Mouse (Mus musculus): ENCODE data around the gene Malsu1. TPM values are rescaled to one million over a fixed set of nuclear protein-coding genes. Genes with fewer than 3 reads are reported as not detected.

Gene Malsu1
- total RNA-seq (2021): 10 to 100 TPM; 33.1 to 35.8 TPM

- DNase-seq: peak; percentile 95
Measured at GRCm38 (mm10) chr6:49073304-49074116, at the start of gene Malsu1. Gene Malsu1 (plus strand): TSS chr6:49073795.

GRCm38 (mm10) chr6:49025290-49025689 lies 48.3 kb upstream of the Malsu1 start:
- no peak for DNase-seq

GRCm38 (mm10) chr6:49026496-49026895 lies 47.1 kb upstream of the Malsu1 start:
- no peak for DNase-seq

- no peak for DNase-seq
Measured at GRCm38 (mm10) chr6:49028019-49028418, 45.6 kb upstream of the Malsu1 start.

- no peak for DNase-seq
Measured at GRCm38 (mm10) chr6:49028708-49029107, 44.9 kb upstream of the Malsu1 start.

- no peak for DNase-seq
Measured at GRCm38 (mm10) chr6:49031230-49031629, 42.4 kb upstream of the Malsu1 start.

- DNase-seq: no peak
Measured at GRCm38 (mm10) chr6:49032783-49033182, 40.8 kb upstream of the Malsu1 start.

GRCm38 (mm10) chr6:49036275-49037267 lies 37.0 kb upstream of the Malsu1 start, which contains the start of gene Gpnmb:
Gene Gpnmb (plus strand): TSS chr6:49036546.
- DNase-seq: no peak

GRCm38 (mm10) chr6:49037268-49037662 lies 36.3 kb upstream of the Malsu1 start:
- no peak for DNase-seq

- peak; percentile 45 to 46 for DNase-seq
Measured at GRCm38 (mm10) chr6:49039470-49040180, 34.0 kb upstream of the Malsu1 start.

GRCm38 (mm10) chr6:49046502-49046901 lies 27.1 kb upstream of the Malsu1 start:
- DNase-seq: no peak

- no peak for DNase-seq
Measured at GRCm38 (mm10) chr6:49046976-49047375, 26.6 kb upstream of the Malsu1 start.

GRCm38 (mm10) chr6:49047848-49048247 lies 25.7 kb upstream of the Malsu1 start:
- DNase-seq: no peak

- no peak for DNase-seq
Measured at GRCm38 (mm10) chr6:49048395-49048794, 25.2 kb upstream of the Malsu1 start.

- no peak for DNase-seq
Measured at GRCm38 (mm10) chr6:49050677-49051410, 22.8 kb upstream of the Malsu1 start.

- no peak for DNase-seq
Measured at GRCm38 (mm10) chr6:49052191-49052590, 21.4 kb upstream of the Malsu1 start.

- DNase-seq: no peak
Measured at GRCm38 (mm10) chr6:49055256-49055733, 18.3 kb upstream of the Malsu1 start.

- DNase-seq: no peak
Measured at GRCm38 (mm10) chr6:49056009-49056408, 17.6 kb upstream of the Malsu1 start.

- DNase-seq: peak; percentile 51 to 71
Measured at GRCm38 (mm10) chr6:49057053-49058021, 16.3 kb upstream of the Malsu1 start.

- no peak for DNase-seq
Measured at GRCm38 (mm10) chr6:49068361-49068760, 5.2 kb upstream of the Malsu1 start.

Data from layer of hippocampus, postnatal 36 days (tissue).